Mouse (Mus musculus) macrophage (primary cell): Measurements from ENCODE around the gene Smurf2. TPM values are rescaled to one million over a fixed set of nuclear protein-coding genes. Genes with fewer than 3 reads are reported as not detected.
"Not testable (repeated sequence)": the region's sequence is repeated elsewhere in the genome, so short reads cannot be mapped to it uniquely, and the experiment has no call there.

Experiments used
- H3K27ac ChIP-seq: fragments of 350-480 bp; formaldehyde crosslinking; 2 replicates; pipeline ENCODE4 v1.9.0; 2021
- H3K36me3 ChIP-seq: fragments of 350-480 bp; formaldehyde crosslinking; 2 replicates; pipeline ENCODE4 v1.9.0; 2021; ENCODE audit errors: inconsistent target
- H3K4me3 ChIP-seq: fragments of 350-480 bp; formaldehyde crosslinking; 2 replicates; pipeline ENCODE4 v1.9.0; 2021; ENCODE audit errors: inconsistent target
- H3K79me2 ChIP-seq: fragments of 350-480 bp; formaldehyde crosslinking; 2 replicates; pipeline ENCODE4 v1.9.0; 2021; ENCODE audit errors: inconsistent target
- WGBS: methylation state at CpG from one replicate; pipeline ENCODE4 v1.1.7; 2026; ENCODE audit warnings: inconsistent platforms; ENCODE audit not compliant: missing documents; 5-methylcytosine and 5-hydroxymethylcytosine counted together
- polyA plus RNA-seq: library from polyadenylated mRNA; stranded (reverse); fragments of 250-400 nt; gene quantifications from 3 replicates; pipeline ENCODE4 v1.2.4, GENCODE M21; 2018; ENCODE audit warnings: inconsistent platforms

Smurf2 gene
- polyA plus RNA-seq, 1 experiment from 2014 or later: 13.7 TPM

DNA sequence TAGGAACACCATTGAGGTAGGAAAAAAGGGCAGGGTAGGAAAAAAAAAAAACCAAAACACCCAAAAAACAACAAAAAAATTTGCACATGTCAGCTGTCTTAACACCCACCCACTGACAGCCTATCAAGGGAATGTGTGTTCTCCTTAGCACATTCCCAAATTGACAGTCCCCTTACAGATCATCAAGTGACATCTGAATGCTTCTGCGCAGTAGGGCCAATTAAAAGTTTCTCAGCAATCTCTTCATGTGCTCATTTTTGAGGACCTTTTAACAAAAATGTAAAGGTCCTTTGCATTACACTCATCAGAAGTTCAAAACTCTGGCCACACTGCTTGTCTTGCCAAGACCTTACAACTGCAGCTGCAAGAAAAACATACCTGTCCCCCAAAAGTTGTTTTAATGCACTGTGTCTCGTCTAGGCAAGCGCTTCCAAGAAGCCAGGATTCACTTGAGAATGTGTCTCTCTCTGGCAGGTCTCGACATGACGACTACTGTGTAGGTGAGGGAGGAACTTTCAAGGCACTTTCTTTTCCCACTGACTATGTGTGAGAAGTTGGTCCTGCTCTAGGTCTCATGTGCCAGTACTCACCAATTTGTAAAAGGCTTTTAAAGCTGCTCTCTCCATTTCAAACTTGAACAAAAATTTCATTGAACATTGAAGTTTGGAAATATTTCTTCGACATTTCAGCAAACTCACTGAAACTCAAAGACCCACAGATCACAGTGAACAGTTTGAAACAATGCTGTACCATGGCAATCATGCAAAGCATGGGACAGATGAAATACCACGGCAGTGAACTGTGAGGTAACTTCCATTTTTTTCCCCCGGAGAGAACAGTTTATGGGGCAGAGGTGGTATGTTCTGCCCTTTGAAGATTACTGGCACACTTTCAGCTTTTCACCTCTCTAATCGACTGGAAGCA lies 137.4 kb downstream of the Smurf2 start:
- Histone ChIP-seq H3K27ac (no peak overlapping the region), H3K4me3 (no peak overlapping the region), H3K36me3 (peaks cover 57% of the 10 kb centered on the region), H3K79me2 (peaks cover 74% of the 10 kb centered on the region)
- 77% methylated on average over 9 of the region's 9 CpGs for WGBS

- H3K4me3 ChIP-seq, H3K27ac ChIP-seq: not testable (repeated sequence)
- peaks cover 57% of the 10 kb centered on the region for H3K36me3 ChIP-seq
- peaks cover 74% of the 10 kb centered on the region for H3K79me2 ChIP-seq
- WGBS: 100% methylated on average over 6 of the region's 7 CpGs
Observed at GRCm38 (mm10) chr11:106782271-106782670, 138.2 kb downstream of the Smurf2 start.

DNA sequence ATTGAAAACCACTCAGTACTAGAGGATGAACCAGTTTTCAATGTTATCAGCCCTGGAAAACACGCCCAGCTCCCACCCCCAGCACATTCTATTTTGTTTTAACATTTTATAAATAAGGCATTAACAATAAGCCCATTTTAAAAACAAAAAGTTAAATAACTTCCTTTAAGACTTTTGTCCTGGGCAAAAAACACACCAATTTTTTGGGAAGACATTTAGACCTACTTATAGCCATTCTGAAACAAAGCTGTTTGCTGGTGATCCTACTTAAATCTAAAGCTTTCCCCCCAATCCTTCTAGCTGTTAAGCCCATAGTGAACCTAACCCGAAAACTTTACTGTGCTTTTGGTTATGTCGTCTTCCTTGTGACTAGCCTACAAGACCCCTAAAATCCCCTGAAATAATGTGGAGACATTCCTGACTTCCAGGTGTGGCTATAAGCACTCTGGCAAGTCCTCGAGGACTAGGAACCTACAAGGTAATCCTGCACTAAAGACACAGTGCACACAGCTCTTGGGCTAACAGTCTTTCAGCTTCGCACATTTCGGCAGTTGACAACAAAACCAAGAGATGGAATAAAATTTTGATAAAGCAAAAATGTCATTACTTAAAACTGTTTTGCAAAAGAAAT lies 139.8 kb downstream of the Smurf2 start:
- H3K4me3 ChIP-seq: no peak overlapping the region
- peaks cover 52% of the 10 kb centered on the region for H3K36me3 ChIP-seq
- no peak overlapping the region for H3K27ac ChIP-seq
- 87% methylated on average over 6 of the region's 6 CpGs for WGBS
- peaks cover 63% of the 10 kb centered on the region for H3K79me2 ChIP-seq

DNA sequence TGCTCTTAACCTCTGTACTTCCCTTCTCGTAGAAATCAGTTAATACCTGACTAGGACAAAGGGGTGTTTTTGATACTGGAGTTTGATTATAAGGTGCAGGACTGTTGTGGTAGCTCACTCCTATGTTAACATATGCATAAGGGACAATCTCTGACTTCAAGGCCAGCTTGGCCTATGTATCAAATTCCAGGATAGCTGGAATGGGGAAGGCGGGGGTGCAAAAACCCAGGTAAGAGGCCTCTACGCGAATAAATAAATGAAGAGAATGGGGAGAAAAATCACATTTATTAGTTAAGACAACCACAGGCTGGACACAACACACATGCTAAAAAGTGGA lies 140.5 kb downstream of the Smurf2 start:
- Histone ChIP-seq H3K27ac (peak overlapping the region; percentile 37), H3K4me3 (no peak overlapping the region), H3K36me3 (peaks cover 53% of the 10 kb centered on the region), H3K79me2 (peaks cover 57% of the 10 kb centered on the region)
- 80% methylated on average over 4 of the region's 4 CpGs for whole genome bisulfite sequencing

DNA sequence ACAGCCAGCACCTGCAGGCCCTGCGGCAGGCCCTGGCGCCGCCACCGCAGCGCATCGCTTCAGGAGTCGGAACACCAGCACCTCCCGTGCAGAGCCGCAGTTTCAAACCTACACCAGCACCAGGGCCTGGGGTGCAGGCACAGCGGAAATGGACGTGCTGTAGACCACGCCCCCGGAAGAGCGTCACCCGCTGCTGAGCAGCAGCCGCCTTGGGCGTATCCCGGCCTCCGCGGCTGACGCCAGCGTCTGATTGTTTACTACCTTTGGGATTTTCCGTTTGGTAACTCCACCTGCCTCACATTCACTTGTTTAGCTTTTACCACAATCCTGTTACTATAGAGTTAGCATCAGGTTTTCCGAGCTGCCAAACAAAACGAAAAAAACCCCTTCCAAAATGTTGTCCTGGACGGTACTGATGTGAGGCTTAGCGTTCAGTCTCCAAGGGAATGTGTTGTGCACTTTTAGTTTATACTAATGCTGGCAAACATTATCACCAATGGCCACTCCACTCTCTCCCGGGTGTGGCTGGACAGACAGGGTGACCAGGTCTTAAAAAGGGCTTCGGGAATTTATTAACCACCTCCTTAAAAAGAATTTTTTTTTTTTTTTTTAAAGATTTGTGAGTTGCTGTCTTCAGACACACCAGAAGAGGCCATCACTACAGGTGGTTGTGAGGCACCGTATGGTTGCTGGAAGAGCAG lies 141.0 kb downstream of the Smurf2 start, which contains the start of gene Polg2:
TSS of gene Polg2 (minus strand) at position 150 of the 701 bp plus-strand sequence.
- 3% methylated on average over 25 of the region's 30 CpGs for WGBS
- Histone ChIP-seq H3K36me3 (peaks cover 53% of the 10 kb centered on the region), H3K79me2 (peaks cover 51% of the 10 kb centered on the region), H3K4me3 (peak within 1 kb of the TSS; percentile 64), H3K27ac (peak within 1 kb of the TSS; percentile 71)

DNA sequence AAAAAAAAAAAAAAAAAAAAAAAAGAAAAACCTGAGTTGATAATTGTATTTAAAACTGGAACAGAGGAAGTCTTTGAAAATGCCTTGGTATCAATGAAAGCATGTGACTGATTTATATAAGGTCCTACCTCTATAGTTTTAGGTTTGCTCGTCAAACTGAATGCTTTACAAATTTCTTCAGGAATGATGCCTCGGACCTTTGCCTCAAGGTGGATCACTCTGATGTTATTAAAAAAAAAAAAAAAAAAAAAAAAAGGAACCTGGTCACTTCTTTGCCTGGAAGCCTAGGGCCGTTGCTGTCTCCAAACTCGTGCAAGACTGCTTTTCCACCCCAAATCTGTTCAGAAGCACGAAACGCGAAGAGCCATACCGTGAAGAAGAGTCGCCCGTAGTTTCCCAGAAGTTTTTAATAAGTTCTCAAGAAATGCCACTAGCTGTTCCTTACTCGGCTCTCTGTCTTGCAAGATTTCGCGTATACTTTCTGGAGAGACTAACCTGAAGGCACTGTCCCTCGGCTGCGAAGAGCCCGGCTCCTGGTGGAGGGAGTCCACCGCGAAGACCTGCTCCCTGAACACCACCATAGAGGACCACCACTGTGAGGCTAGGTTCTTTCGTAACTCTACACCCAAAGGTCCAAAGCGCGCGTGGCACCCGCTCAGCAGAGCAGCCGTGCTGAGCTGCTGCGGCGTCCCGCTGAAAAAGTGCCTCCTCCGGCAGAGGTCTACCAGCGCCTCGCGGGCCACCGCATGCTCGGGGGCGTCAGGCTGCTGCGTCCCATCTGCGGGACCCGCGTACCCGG lies 141.7 kb downstream of the Smurf2 start:
- H3K36me3 ChIP-seq: peaks cover 53% of the 10 kb centered on the region
- WGBS: under 1% methylated on average over 37 of the region's 39 CpGs
- H3K27ac ChIP-seq: peak overlapping the region; percentile 71

GRCm38 (mm10) chr11:106778132-106778531 lies 142.4 kb downstream of the Smurf2 start:
- H3K27ac ChIP-seq: peak overlapping the region; percentile 71
- peaks cover 53% of the 10 kb centered on the region for H3K36me3 ChIP-seq
- H3K4me3 ChIP-seq: peak overlapping the region; percentile 64
- WGBS: 76% methylated on average over 5 of the region's 7 CpGs
- H3K79me2 ChIP-seq: peaks cover 37% of the 10 kb centered on the region

More for the DNA sequence above, 141.7 kb downstream of the Smurf2 start:
- Histone ChIP-seq H3K4me3 (peak overlapping the region; percentile 64), H3K79me2 (peaks cover 44% of the 10 kb centered on the region)

GRCm38 (mm10) chr11:106777395-106777794 lies 143.1 kb downstream of the Smurf2 start:
- Histone ChIP-seq H3K27ac (no peak overlapping the region), H3K79me2 (peaks cover 30% of the 10 kb centered on the region), H3K4me3 (no peak overlapping the region; the same call in 1 of the 2 replicates), H3K36me3 (peaks cover 52% of the 10 kb centered on the region)
- 73% methylated on average over 3 of the region's 3 CpGs for WGBS

DNA sequence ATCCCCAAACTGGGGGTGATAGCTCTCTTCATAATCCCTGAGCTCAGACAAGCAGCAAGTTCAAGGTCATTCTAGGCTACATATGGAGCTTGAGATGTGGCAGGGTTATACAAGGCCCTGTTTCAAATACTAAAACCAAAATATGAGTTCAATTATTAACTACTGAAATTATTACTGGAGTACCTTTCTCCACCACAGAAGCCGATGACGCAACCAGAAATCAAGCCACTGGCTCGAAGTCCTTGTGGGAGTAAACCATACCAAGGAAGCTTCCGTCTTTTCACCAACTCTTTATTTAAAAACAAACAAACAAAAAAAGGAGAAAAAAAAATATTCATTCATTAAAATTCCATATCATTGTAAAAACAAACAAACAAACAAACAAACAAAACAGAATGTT lies 143.6 kb downstream of the Smurf2 start:
- H3K4me3 ChIP-seq: no peak overlapping the region
- WGBS: 52% methylated on average over 4 of the region's 4 CpGs

DNA sequence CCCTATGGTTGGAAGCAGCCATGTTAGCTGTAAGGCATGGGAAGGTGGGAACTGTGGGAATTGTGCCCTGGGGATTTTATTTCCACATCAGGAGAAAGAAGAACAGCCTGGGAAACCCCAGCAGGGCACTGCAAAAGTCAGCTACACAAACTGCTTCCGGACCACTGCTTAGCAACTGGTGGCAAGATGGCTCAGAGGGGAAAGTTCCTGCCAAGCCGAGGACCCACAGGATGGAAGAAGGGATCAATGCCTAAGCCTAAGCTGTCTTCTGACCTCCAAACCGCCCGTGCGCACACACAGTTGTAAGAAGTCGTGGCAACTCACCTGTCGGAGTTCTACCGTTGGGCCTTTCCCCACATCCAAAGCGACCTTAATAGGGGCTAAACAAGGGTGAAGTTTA lies 147.5 kb downstream of the Smurf2 start:
- peaks cover 13% of the 10 kb centered on the region for H3K79me2 ChIP-seq
- H3K27ac ChIP-seq: no peak overlapping the region
- H3K4me3 ChIP-seq: no peak overlapping the region
- peaks cover 50% of the 10 kb centered on the region for H3K36me3 ChIP-seq
- WGBS: 98% methylated on average over 9 of the region's 9 CpGs

More for the DNA sequence above, 143.6 kb downstream of the Smurf2 start:
- no peak overlapping the region for H3K27ac ChIP-seq
- peaks cover 47% of the 10 kb centered on the region for H3K36me3 ChIP-seq
- H3K79me2 ChIP-seq: peaks cover 26% of the 10 kb centered on the region

- 85% methylated on average over 9 of the region's 9 CpGs for WGBS
- Histone ChIP-seq H3K36me3 (peaks cover 66% of the 10 kb centered on the region), H3K27ac (no peak overlapping the region), H3K4me3 (no peak overlapping the region), H3K79me2 (no peaks in the 10 kb centered on the region; the same call in 1 of the 2 replicates)
Observed at GRCm38 (mm10) chr11:106770195-106770974, 150.1 kb downstream of the Smurf2 start.
